Mouse (Mus musculus) limb, embryonic 13.5 days (tissue): ENCODE measurements at regions not wholly inside any gene's neighbourhood (a gene's known extent, or its start where the extent isn't known, plus 50 kb on each side); places are given as distances from the start of the nearest gene placed in this dataset.

Experiments used
- ATAC-seq: fragments of 200-750 bp; cut with Nextera tagmentation; 2 replicates; pipeline ENCODE4 v1.8.0; 2017; ENCODE audit warnings: low read depth, moderate number of reproducible peaks, moderate TSS enrichment; ENCODE audit not compliant: low FRiP score
- H3K27ac ChIP-seq: fragments of 300-500 bp; sonication (generic); 2 replicates; pipeline ENCODE4 v1.5.1; 2015; ENCODE audit warnings: inconsistent platforms, mild to moderate bottlenecking, moderate library complexity
- H3K27me3 ChIP-seq: fragments of 300-500 bp; sonication (generic); 2 replicates; pipeline ENCODE4 v1.6.1; 2015; ENCODE audit warnings: mild to moderate bottlenecking, inconsistent platforms
- H3K36me3 ChIP-seq: fragments of 300-500 bp; sonication (generic); 2 replicates; pipeline ENCODE4 v1.6.1; 2015; ENCODE audit warnings: inconsistent platforms, mild to moderate bottlenecking, moderate library complexity
- H3K4me1 ChIP-seq: fragments of 300-500 bp; sonication (generic); 2 replicates; pipeline ENCODE4 v1.6.1; 2015; ENCODE audit warnings: inconsistent platforms
- H3K4me2 ChIP-seq: fragments of 300-500 bp; sonication (generic); replicated peaks from 2 replicates; pipeline ENCODE4 v1.6.1; 2015; ENCODE audit warnings: inconsistent platforms, mild to moderate bottlenecking, moderate library complexity
- H3K4me3 ChIP-seq: fragments of 300-500 bp; sonication (generic); 2 replicates; pipeline ENCODE4 v1.5.1; 2015; ENCODE audit warnings: moderate library complexity, mild to moderate bottlenecking, inconsistent platforms
- H3K9ac ChIP-seq: fragments of 300-500 bp; sonication (generic); 2 replicates; pipeline ENCODE4 v1.6.1; 2015; ENCODE audit warnings: mild to moderate bottlenecking, inconsistent platforms
- H3K9me3 ChIP-seq: fragments of 300-500 bp; sonication (generic); 2 replicates; pipeline ENCODE4 v1.6.1; 2016; ENCODE audit warnings: inconsistent platforms
- WGBS: fragments of 180-500 bp; shearing (Covaris S2); methylation state at CpG from one replicate; pipeline ENCODE4 v1.1.7; 2015; 5-methylcytosine and 5-hydroxymethylcytosine counted together

- Histone ChIP-seq H3K9me3 (no peaks in the 10 kb centered on the region), H3K27ac (no peak overlapping the region), H3K4me1 (no peaks in the 10 kb centered on the region), H3K4me2 (no peak overlapping the region), H3K36me3 (no peaks in the 10 kb centered on the region), H3K9ac (no peak overlapping the region), H3K4me3 (no peak overlapping the region), H3K27me3 (no peaks in the 10 kb centered on the region)
- WGBS: 72% methylated on average over 1 of the region's 1 CpGs
- no peak for ATAC-seq
Measured at GRCm38 (mm10) chr15:56017561-56017960, 1459.9 kb downstream of the Slc22a22 start.

GRCm38 (mm10) chr15:56016070-56016469 is 1461.4 kb downstream of the Slc22a22 start:
- no peak overlapping the region for H3K4me3 ChIP-seq
- H3K36me3 ChIP-seq: no peaks in the 10 kb centered on the region
- H3K4me1 ChIP-seq: no peaks in the 10 kb centered on the region
- H3K9me3 ChIP-seq: no peaks in the 10 kb centered on the region
- H3K4me2 ChIP-seq: no peak overlapping the region
- H3K27me3 ChIP-seq: no peaks in the 10 kb centered on the region
- 83% methylated on average over 1 of the region's 1 CpGs for WGBS
- H3K27ac ChIP-seq: no peak overlapping the region
- H3K9ac ChIP-seq: no peak overlapping the region
- no peak for ATAC-seq

- no peak for ATAC-seq
- Histone ChIP-seq H3K4me1 (no peaks in the 10 kb centered on the region), H3K36me3 (no peaks in the 10 kb centered on the region), H3K9ac (no peak overlapping the region), H3K27me3 (no peaks in the 10 kb centered on the region), H3K9me3 (no peaks in the 10 kb centered on the region), H3K27ac (no peak overlapping the region), H3K4me2 (no peak overlapping the region), H3K4me3 (no peak overlapping the region)
- 55% methylated on average over 8 of the region's 8 CpGs for WGBS
Measured at GRCm38 (mm10) chr15:56014059-56014620, 1463.3 kb downstream of the Slc22a22 start.

- Histone ChIP-seq H3K36me3 (no peaks in the 10 kb centered on the region), H3K9me3 (no peaks in the 10 kb centered on the region), H3K27me3 (no peaks in the 10 kb centered on the region), H3K4me2 (no peak overlapping the region), H3K9ac (no peak overlapping the region), H3K27ac (no peak overlapping the region), H3K4me3 (no peak overlapping the region), H3K4me1 (no peaks in the 10 kb centered on the region)
- no peak for ATAC-seq
- 90% methylated on average over 5 of the region's 5 CpGs for WGBS
Measured at GRCm38 (mm10) chr15:56008603-56009174, 1468.7 kb downstream of the Slc22a22 start.

- WGBS: 89% methylated on average over 3 of the region's 3 CpGs
- Histone ChIP-seq H3K4me1 (no peaks in the 10 kb centered on the region), H3K9ac (no peak overlapping the region)
Measured at GRCm38 (mm10) chr15:56007376-56007775, 1470.0 kb downstream of the Slc22a22 start.

GRCm38 (mm10) chr15:56005361-56005760 is 1472.1 kb downstream of the Slc22a22 start:
- Histone ChIP-seq H3K36me3 (no peaks in the 10 kb centered on the region), H3K4me3 (no peak overlapping the region), H3K4me2 (no peak overlapping the region), H3K27ac (no peak overlapping the region), H3K9me3 (no peaks in the 10 kb centered on the region), H3K4me1 (no peaks in the 10 kb centered on the region), H3K9ac (no peak overlapping the region), H3K27me3 (no peaks in the 10 kb centered on the region)
- ATAC-seq: no peak
- WGBS: 79% methylated on average over 8 of the region's 8 CpGs

More at GRCm38 (mm10) chr15:56007376-56007775, 1470.0 kb downstream of the Slc22a22 start:
- Histone ChIP-seq H3K27me3 (no peaks in the 10 kb centered on the region), H3K9me3 (no peaks in the 10 kb centered on the region), H3K4me2 (no peak overlapping the region), H3K36me3 (no peaks in the 10 kb centered on the region), H3K4me3 (no peak overlapping the region), H3K27ac (no peak overlapping the region)
- ATAC-seq: no peak

- Histone ChIP-seq H3K4me2 (no peak overlapping the region), H3K9ac (no peak overlapping the region), H3K27me3 (no peaks in the 10 kb centered on the region), H3K36me3 (no peaks in the 10 kb centered on the region), H3K4me1 (no peaks in the 10 kb centered on the region), H3K27ac (no peak overlapping the region), H3K9me3 (no peaks in the 10 kb centered on the region), H3K4me3 (no peak overlapping the region)
- WGBS: 81% methylated on average over 3 of the region's 3 CpGs
- no peak for ATAC-seq
Measured at GRCm38 (mm10) chr15:56003921-56004320, 1473.5 kb downstream of the Slc22a22 start.

- Histone ChIP-seq H3K36me3 (no peaks in the 10 kb centered on the region), H3K27ac (no peak overlapping the region), H3K4me2 (no peak overlapping the region), H3K9ac (no peak overlapping the region), H3K27me3 (no peaks in the 10 kb centered on the region), H3K4me1 (no peaks in the 10 kb centered on the region), H3K4me3 (no peak overlapping the region), H3K9me3 (no peaks in the 10 kb centered on the region)
- no peak for ATAC-seq
- 85% methylated on average over 4 of the region's 4 CpGs for whole genome bisulfite sequencing
Measured at GRCm38 (mm10) chr15:55999605-56000004, 1477.8 kb downstream of the Slc22a22 start.

GRCm38 (mm10) chr15:55997977-55998376 is 1479.4 kb downstream of the Slc22a22 start:
- ATAC-seq: no peak
- Histone ChIP-seq H3K27ac (no peak overlapping the region), H3K9ac (no peak overlapping the region), H3K4me1 (no peaks in the 10 kb centered on the region), H3K4me3 (no peak overlapping the region), H3K36me3 (no peaks in the 10 kb centered on the region), H3K27me3 (no peaks in the 10 kb centered on the region), H3K4me2 (no peak overlapping the region), H3K9me3 (no peaks in the 10 kb centered on the region)
- whole genome bisulfite sequencing: 86% methylated on average over 4 of the region's 4 CpGs

- no peak overlapping the region for H3K27ac ChIP-seq
- H3K9me3 ChIP-seq: no peaks in the 10 kb centered on the region
- H3K27me3 ChIP-seq: no peaks in the 10 kb centered on the region
- H3K9ac ChIP-seq: no peak overlapping the region
- H3K4me1 ChIP-seq: no peaks in the 10 kb centered on the region
- no peak for ATAC-seq
- 82% methylated on average over 3 of the region's 3 CpGs for WGBS
- H3K36me3 ChIP-seq: no peaks in the 10 kb centered on the region
- H3K4me3 ChIP-seq: no peak overlapping the region
- H3K4me2 ChIP-seq: no peak overlapping the region
Measured at GRCm38 (mm10) chr15:55994680-55995079, 1482.7 kb downstream of the Slc22a22 start.

- H3K4me2 ChIP-seq: no peak overlapping the region
- no peak overlapping the region for H3K9ac ChIP-seq
- H3K27me3 ChIP-seq: no peaks in the 10 kb centered on the region
- H3K36me3 ChIP-seq: no peaks in the 10 kb centered on the region
- peak; percentile 67; the same call in 1 of the 2 replicates for ATAC-seq
- 77% methylated on average over 14 of the region's 14 CpGs for WGBS
- H3K9me3 ChIP-seq: no peaks in the 10 kb centered on the region
- H3K27ac ChIP-seq: no peak overlapping the region
- no peaks in the 10 kb centered on the region for H3K4me1 ChIP-seq
- no peak overlapping the region for H3K4me3 ChIP-seq
Measured at GRCm38 (mm10) chr15:55975843-55976242, 1501.6 kb downstream of the Slc22a22 start.

- 36% methylated on average over 2 of the region's 2 CpGs for WGBS
- no peaks in the 10 kb centered on the region for H3K36me3 ChIP-seq
- ATAC-seq: peak; percentile 80; the same call in 1 of the 2 replicates
- no peak overlapping the region for H3K9ac ChIP-seq
- no peaks in the 10 kb centered on the region for H3K9me3 ChIP-seq
- H3K4me1 ChIP-seq: no peaks in the 10 kb centered on the region
- H3K4me2 ChIP-seq: no peak overlapping the region
- H3K27me3 ChIP-seq: no peaks in the 10 kb centered on the region
- H3K27ac ChIP-seq: no peak overlapping the region
- H3K4me3 ChIP-seq: no peak overlapping the region
Measured at GRCm38 (mm10) chr15:55966780-55967179, 1510.6 kb downstream of the Slc22a22 start.

GRCm38 (mm10) chr15:55965296-55965695 is 1512.1 kb downstream of the Slc22a22 start:
- Histone ChIP-seq H3K9me3 (no peaks in the 10 kb centered on the region), H3K27me3 (no peaks in the 10 kb centered on the region), H3K27ac (no peak overlapping the region), H3K4me1 (no peaks in the 10 kb centered on the region), H3K4me2 (no peak overlapping the region), H3K36me3 (no peaks in the 10 kb centered on the region), H3K4me3 (no peak overlapping the region), H3K9ac (no peak overlapping the region)
- ATAC-seq: no peak
- WGBS: 71% methylated on average over 7 of the region's 7 CpGs
